Mouse (Mus musculus) central nervous system, embryonic 11.5 days (tissue): ENCODE results near the gene Ryr2. TPM values are rescaled to one million over a fixed set of nuclear protein-coding genes. Genes with fewer than 3 reads are reported as not detected.

Experiments
- polyA plus RNA-seq: library from polyadenylated mRNA; depleted of rRNA; stranded (reverse); fragments of >200 nt; gene quantifications from 2 replicates; pipeline ENCODE4 v1.2.3, GENCODE M21; 2012; rRNA removed

Ryr2 gene
- polyA plus RNA-seq, result 2.4 and 2.9 TPM in 2 replicates

GRCm38 (mm10) chr13:12106662-12107632, at the start of gene Ryr2:
Gene Ryr2, minus strand, starts transcription at chr13:12106945.

Other genes starting within 250 kb of the Ryr2 start
- 12.2 and 15.3 TPM in 2 replicates for gene Mtr, start 151.2 kb upstream of the Ryr2 start, polyA plus RNA-seq
- 6.4 and 25.1 TPM in 2 replicates for gene Actn2, start 233.8 kb upstream of the Ryr2 start, polyA plus RNA-seq